Mouse (Mus musculus) C2C12 (cell line): ENCODE measurements at regions not wholly inside any gene's neighbourhood (a gene's known extent, or its start where the extent isn't known, plus 50 kb on each side); places are given as distances from the start of the nearest gene placed in this dataset.
A peak's percentile ranks its signal among the peaks of the same experiment; 100 is the strongest.

Experiments
- H3K27me3 ChIP-seq: one replicate; pipeline ENCODE4 v1.6.1; 2011; ENCODE audit not compliant: control insufficient read depth, insufficient read depth, insufficient read length
- H3K36me3 ChIP-seq: one replicate; pipeline ENCODE4 v1.6.1; 2011; ENCODE audit not compliant: control insufficient read depth, insufficient read depth
- H3K4me3 ChIP-seq: one replicate; pipeline ENCODE4 v1.5.1; 2011; ENCODE audit warnings: mild to moderate bottlenecking, control low read depth; ENCODE audit not compliant: poor library complexity, insufficient read depth, severe bottlenecking
- H3K79me2 ChIP-seq: one replicate; pipeline ENCODE4 v1.6.1; 2011; ENCODE audit not compliant: control insufficient read depth, insufficient read depth
- H3K79me3 ChIP-seq: one replicate; pipeline ENCODE4 v1.6.1; 2011; ENCODE audit warnings: low read depth, control low read depth
- H3ac ChIP-seq: one replicate; pipeline ENCODE3; 2011; ENCODE audit warnings: low read depth; ENCODE audit not compliant: control insufficient read depth, insufficient read length
- CEBPB ChIP-seq: IDR thresholded peaks from one replicate; pipeline ENCODE4 v1.6.1; 2011; ENCODE audit warnings: low read depth, mild to moderate bottlenecking, control low read depth, moderate library complexity
- CTCF ChIP-seq: IDR thresholded peaks from one replicate; pipeline ENCODE4 v1.5.1; 2011; ENCODE audit not compliant: control insufficient read depth, insufficient read depth, insufficient read length
- FOSL1 ChIP-seq: IDR thresholded peaks from one replicate; pipeline ENCODE4 v1.8.0; 2011; ENCODE audit warnings: mild to moderate bottlenecking, low read length; ENCODE audit not compliant: poor library complexity, insufficient read depth, severe bottlenecking
- MAX ChIP-seq: IDR thresholded peaks from one replicate; pipeline ENCODE4 v1.6.1; 2011; ENCODE audit warnings: mild to moderate bottlenecking, control low read depth
- MYOD1 ChIP-seq: IDR thresholded peaks from one replicate; pipeline ENCODE4 v1.6.1; 2011; ENCODE audit warnings: low read depth; ENCODE audit not compliant: control insufficient read depth, insufficient read length
- MYOG ChIP-seq: IDR thresholded peaks from one replicate; pipeline ENCODE4 v1.6.1; 2011; ENCODE audit not compliant: control insufficient read depth, insufficient read length; ENCODE audit errors: extremely low read depth
- USF1 ChIP-seq: IDR thresholded peaks from one replicate; pipeline ENCODE4 v1.6.1; 2011; ENCODE audit warnings: low read depth, mild to moderate bottlenecking, control low read depth, moderate library complexity

GRCm38 (mm10) chr17:7467638-7468037 is 82.4 kb upstream of the Unc93a2 start:
- TF ChIP-seq FOSL1 (no peak), CTCF (no peak), USF1 (no peak), CEBPB (no peak), MYOD1 (no peak), MYOG (no peak), MAX (no peak)
- Histone ChIP-seq H3K79me3 (no peaks in the 10 kb centered on the region), H3K4me3 (no peak overlapping the region), H3ac (no peak overlapping the region), H3K27me3 (no peaks in the 10 kb centered on the region), H3K79me2 (no peaks in the 10 kb centered on the region), H3K36me3 (no peaks in the 10 kb centered on the region)

DNA sequence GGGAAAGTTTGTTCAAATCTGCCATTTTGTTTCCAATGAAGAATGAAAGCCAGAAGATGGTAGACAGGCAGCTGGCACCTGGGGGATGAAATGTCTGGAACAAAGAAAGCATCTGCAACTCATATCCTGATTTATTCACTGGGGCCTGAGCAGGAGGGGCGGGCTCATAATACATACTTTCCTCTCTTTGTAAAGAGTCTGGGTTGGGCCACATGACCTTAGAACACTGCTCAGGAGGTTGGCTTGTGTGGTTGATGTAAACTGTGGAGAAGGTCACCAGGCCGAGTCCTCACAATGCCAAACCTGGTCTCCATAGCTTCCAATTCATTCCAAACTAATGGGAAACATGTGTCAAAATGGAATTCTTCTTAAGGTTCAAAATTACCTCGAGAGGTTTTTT is 79.6 kb upstream of the Unc93a2 start:
- Histone ChIP-seq H3K79me2 (no peaks in the 10 kb centered on the region), H3K4me3 (no peak overlapping the region), H3K27me3 (no peaks in the 10 kb centered on the region), H3K79me3 (no peaks in the 10 kb centered on the region), H3K36me3 (no peaks in the 10 kb centered on the region), H3ac (no peak overlapping the region)
- TF ChIP-seq MYOG (no peak), CEBPB (no peak), MAX (no peak), USF1 (no peak), CTCF (no peak), MYOD1 (no peak), FOSL1 (no peak)

- TF ChIP-seq MYOD1 (no peak), MYOG (no peak), CTCF (no peak), CEBPB (no peak), USF1 (no peak), FOSL1 (no peak), MAX (no peak)
- H3ac ChIP-seq = no peak overlapping the region
- H3K79me3 ChIP-seq = no peaks in the 10 kb centered on the region
- H3K36me3 ChIP-seq = no peaks in the 10 kb centered on the region
- H3K79me2 ChIP-seq = no peaks in the 10 kb centered on the region
- H3K27me3 ChIP-seq = no peaks in the 10 kb centered on the region
- H3K4me3 ChIP-seq = no peak overlapping the region
Observed at GRCm38 (mm10) chr17:7461164-7461563, 75.9 kb upstream of the Unc93a2 start.

- Histone ChIP-seq H3ac (no peak overlapping the region), H3K4me3 (no peak overlapping the region), H3K79me3 (no peaks in the 10 kb centered on the region), H3K79me2 (no peaks in the 10 kb centered on the region), H3K36me3 (no peaks in the 10 kb centered on the region), H3K27me3 (no peaks in the 10 kb centered on the region)
- TF ChIP-seq CTCF = no peak
- no peak for TF ChIP-seq FOSL1
- TF ChIP-seq USF1 = no peak
- TF ChIP-seq MAX = no peak
- TF ChIP-seq CEBPB = no peak
- TF ChIP-seq MYOD1 = no peak
- TF ChIP-seq MYOG = no peak
Observed at GRCm38 (mm10) chr17:7456939-7457338, 71.7 kb upstream of the Unc93a2 start.

DNA sequence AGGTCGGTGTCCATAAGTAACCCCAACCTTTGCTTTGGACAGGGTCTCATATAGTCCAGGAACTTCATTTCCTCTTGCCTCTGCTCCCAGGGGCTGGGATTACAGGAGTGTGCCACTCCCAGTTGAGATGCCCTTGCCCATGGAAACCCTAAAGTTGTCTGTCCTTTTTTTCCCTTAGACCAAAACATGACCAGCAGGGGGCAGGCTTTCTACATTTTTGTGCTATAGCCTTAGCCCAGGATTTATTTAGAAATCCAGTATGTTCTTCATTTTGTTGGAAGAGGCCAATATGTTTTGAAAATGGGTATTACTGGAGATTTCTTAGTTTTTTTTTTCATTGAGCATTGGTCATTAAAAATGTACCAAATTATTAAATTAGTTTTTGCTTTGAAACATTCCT is 58.6 kb upstream of the Unc93a2 start:
- H3K79me3 ChIP-seq = no peaks in the 10 kb centered on the region
- TF ChIP-seq CTCF = no peak
- no peak for TF ChIP-seq CEBPB
- no peak for TF ChIP-seq FOSL1
- TF ChIP-seq MAX = no peak
- TF ChIP-seq MYOG = no peak
- TF ChIP-seq USF1 = no peak
- TF ChIP-seq MYOD1 = no peak
- no peaks in the 10 kb centered on the region for H3K36me3 ChIP-seq
- H3ac ChIP-seq = no peak overlapping the region
- H3K79me2 ChIP-seq = no peaks in the 10 kb centered on the region
- no peak overlapping the region for H3K4me3 ChIP-seq
- H3K27me3 ChIP-seq = no peaks in the 10 kb centered on the region

DNA sequence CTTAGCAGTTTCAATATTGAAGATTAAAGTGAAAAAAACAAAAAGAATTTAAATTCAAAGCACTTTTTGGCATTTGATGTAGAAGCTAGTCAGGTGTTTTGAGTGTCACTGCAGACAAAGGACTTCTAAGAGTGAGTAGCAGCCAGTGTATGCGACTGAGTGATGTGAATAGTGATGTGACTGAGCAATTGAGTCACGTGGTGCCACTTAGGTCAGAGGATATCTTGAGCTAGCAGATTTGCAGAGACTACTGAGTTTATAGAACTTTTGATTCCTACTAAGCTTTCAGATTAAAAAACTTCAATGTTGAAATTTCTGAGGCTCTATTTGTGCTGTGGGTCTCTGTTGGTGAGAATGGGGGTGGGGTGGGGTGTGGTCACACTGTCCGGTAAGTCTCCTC is 49.8 kb upstream of the Unc93a2 start:
- Histone ChIP-seq H3K4me3 (no peak overlapping the region), H3K36me3 (no peaks in the 10 kb centered on the region), H3K79me2 (no peaks in the 10 kb centered on the region), H3K79me3 (no peaks in the 10 kb centered on the region), H3ac (no peak overlapping the region), H3K27me3 (no peaks in the 10 kb centered on the region)
- peak; percentile 65 for TF ChIP-seq USF1
- TF ChIP-seq MYOG = no peak
